Mouse (Mus musculus): ENCODE results near the gene Nacad. TPM values are rescaled to one million over a fixed set of nuclear protein-coding genes. Genes with fewer than 3 reads are reported as not detected.

Gene Nacad
- polyA plus RNA-seq, 1 experiment = 0.96 TPM

GRCm38 (mm10) chr11:6639072-6639471 lies 33.2 kb upstream of the Nacad start:
- peaks cover 13% of the 10 kb centered on the region for H3K27me3 ChIP-seq (ENCODE audit: control insufficient read depth, insufficient read depth, insufficient read length)
- H3ac ChIP-seq (ENCODE audit: control insufficient read depth, insufficient read length, low read depth) = no peak overlapping the region
- no peaks in the 10 kb centered on the region for H3K79me3 ChIP-seq (ENCODE audit: low read depth)
- no peak for TF ChIP-seq FOSL1 (IDR thresholded peaks at IDR 0.05; ENCODE audit: insufficient read depth, low read length, poor library complexity, severe bottlenecking)
- TF ChIP-seq USF1 (IDR thresholded peaks at IDR 0.05; ENCODE audit: low read depth) = no peak
- TF ChIP-seq CTCF (IDR thresholded peaks at IDR 0.05; ENCODE audit: control insufficient read depth, insufficient read depth, insufficient read length) = no peak
- TF ChIP-seq MAX (IDR thresholded peaks at IDR 0.05) = no peak
- no peak for TF ChIP-seq MYOD1 (IDR thresholded peaks at IDR 0.05; ENCODE audit: control insufficient read depth, insufficient read length, low read depth)
- no peak for TF ChIP-seq CEBPB (IDR thresholded peaks at IDR 0.05; ENCODE audit: low read depth)
- no peak for TF ChIP-seq MYOG (IDR thresholded peaks at IDR 0.05; ENCODE audit: control insufficient read depth, extremely low read depth, insufficient read length)
- H3K79me2 ChIP-seq (ENCODE audit: control insufficient read depth, insufficient read depth) = no peaks in the 10 kb centered on the region
- H3K36me3 ChIP-seq (ENCODE audit: control insufficient read depth, insufficient read depth) = no peaks in the 10 kb centered on the region
- H3K4me3 ChIP-seq (ENCODE audit: insufficient read depth, poor library complexity, severe bottlenecking) = no peak overlapping the region

GRCm38 (mm10) chr11:6638537-6638936 lies 32.7 kb upstream of the Nacad start, which contains the start of gene Wap:
Gene Wap (minus strand): TSS chr11:6638637.
- TF ChIP-seq MAX (IDR thresholded peaks at IDR 0.05) (no peak), CTCF (IDR thresholded peaks at IDR 0.05; ENCODE audit: control insufficient read depth, insufficient read depth, insufficient read length) (no peak), MYOD1 (IDR thresholded peaks at IDR 0.05; ENCODE audit: control insufficient read depth, insufficient read length, low read depth) (no peak), MYOG (IDR thresholded peaks at IDR 0.05; ENCODE audit: control insufficient read depth, extremely low read depth, insufficient read length) (no peak), CEBPB (IDR thresholded peaks at IDR 0.05; ENCODE audit: low read depth) (no peak), FOSL1 (IDR thresholded peaks at IDR 0.05; ENCODE audit: insufficient read depth, low read length, poor library complexity, severe bottlenecking) (no peak), USF1 (IDR thresholded peaks at IDR 0.05; ENCODE audit: low read depth) (no peak)
- Histone ChIP-seq H3K79me3 (ENCODE audit: low read depth) (no peaks in the 10 kb centered on the region), H3K27me3 (ENCODE audit: control insufficient read depth, insufficient read depth, insufficient read length) (peaks cover 9% of the 10 kb centered on the region), H3K79me2 (ENCODE audit: control insufficient read depth, insufficient read depth) (no peaks in the 10 kb centered on the region), H3K36me3 (ENCODE audit: control insufficient read depth, insufficient read depth) (no peaks in the 10 kb centered on the region), H3ac (ENCODE audit: control insufficient read depth, insufficient read length, low read depth) (no peak within 1 kb of the TSS), H3K4me3 (ENCODE audit: insufficient read depth, poor library complexity, severe bottlenecking) (no peak within 1 kb of the TSS)

- no peak overlapping the region for H3K4me3 ChIP-seq (ENCODE audit: insufficient read depth, poor library complexity, severe bottlenecking)
- peaks cover 3% of the 10 kb centered on the region for H3K27me3 ChIP-seq (ENCODE audit: control insufficient read depth, insufficient read depth, insufficient read length)
- no peaks in the 10 kb centered on the region for H3K36me3 ChIP-seq (ENCODE audit: control insufficient read depth, insufficient read depth)
- no peak overlapping the region for H3ac ChIP-seq (ENCODE audit: control insufficient read depth, insufficient read length, low read depth)
- no peak for TF ChIP-seq CTCF (IDR thresholded peaks at IDR 0.05; ENCODE audit: control insufficient read depth, insufficient read depth, insufficient read length)
- no peak for TF ChIP-seq USF1 (IDR thresholded peaks at IDR 0.05; ENCODE audit: low read depth)
- TF ChIP-seq MAX (IDR thresholded peaks at IDR 0.05) = no peak
- TF ChIP-seq CEBPB (IDR thresholded peaks at IDR 0.05; ENCODE audit: low read depth) = no peak
- TF ChIP-seq MYOD1 (IDR thresholded peaks at IDR 0.05; ENCODE audit: control insufficient read depth, insufficient read length, low read depth) = no peak
- no peak for TF ChIP-seq MYOG (IDR thresholded peaks at IDR 0.05; ENCODE audit: control insufficient read depth, extremely low read depth, insufficient read length)
- TF ChIP-seq FOSL1 (IDR thresholded peaks at IDR 0.05; ENCODE audit: insufficient read depth, low read length, poor library complexity, severe bottlenecking) = no peak
- no peaks in the 10 kb centered on the region for H3K79me3 ChIP-seq (ENCODE audit: low read depth)
- no peaks in the 10 kb centered on the region for H3K79me2 ChIP-seq (ENCODE audit: control insufficient read depth, insufficient read depth)
These were observed 30.3 kb upstream of the Nacad start for GRCm38 (mm10) chr11:6636150-6636549.

- Histone ChIP-seq H3K4me3 (ENCODE audit: insufficient read depth, poor library complexity, severe bottlenecking) (no peak overlapping the region), H3K79me3 (ENCODE audit: low read depth) (peaks cover 8% of the 10 kb centered on the region), H3K27me3 (ENCODE audit: control insufficient read depth, insufficient read depth, insufficient read length) (peaks cover 3% of the 10 kb centered on the region), H3ac (ENCODE audit: control insufficient read depth, insufficient read length, low read depth) (no peak overlapping the region), H3K36me3 (ENCODE audit: control insufficient read depth, insufficient read depth) (peaks cover 5% of the 10 kb centered on the region), H3K79me2 (ENCODE audit: control insufficient read depth, insufficient read depth) (peaks cover 25% of the 10 kb centered on the region)
- TF ChIP-seq MAX (IDR thresholded peaks at IDR 0.05) (no peak), MYOD1 (IDR thresholded peaks at IDR 0.05; ENCODE audit: control insufficient read depth, insufficient read length, low read depth) (no peak), FOSL1 (IDR thresholded peaks at IDR 0.05; ENCODE audit: insufficient read depth, low read length, poor library complexity, severe bottlenecking) (no peak), MYOG (IDR thresholded peaks at IDR 0.05; ENCODE audit: control insufficient read depth, extremely low read depth, insufficient read length) (no peak), CTCF (IDR thresholded peaks at IDR 0.05; ENCODE audit: control insufficient read depth, insufficient read depth, insufficient read length) (no peak), CEBPB (IDR thresholded peaks at IDR 0.05; ENCODE audit: low read depth) (no peak), USF1 (IDR thresholded peaks at IDR 0.05; ENCODE audit: low read depth) (no peak)
These were observed 23.8 kb upstream of the Nacad start for GRCm38 (mm10) chr11:6629655-6630054.

GRCm38 (mm10) chr11:6628568-6628967 lies 22.7 kb upstream of the Nacad start:
- Histone ChIP-seq H3K4me3 (ENCODE audit: insufficient read depth, poor library complexity, severe bottlenecking) (no peak overlapping the region), H3K79me3 (ENCODE audit: low read depth) (peaks cover 19% of the 10 kb centered on the region), H3K27me3 (ENCODE audit: control insufficient read depth, insufficient read depth, insufficient read length) (peaks cover 3% of the 10 kb centered on the region), H3K36me3 (ENCODE audit: control insufficient read depth, insufficient read depth) (peaks cover 16% of the 10 kb centered on the region), H3K79me2 (ENCODE audit: control insufficient read depth, insufficient read depth) (peaks cover 36% of the 10 kb centered on the region), H3ac (ENCODE audit: control insufficient read depth, insufficient read length, low read depth) (no peak overlapping the region)
- TF ChIP-seq MYOD1 (IDR thresholded peaks at IDR 0.05; ENCODE audit: control insufficient read depth, insufficient read length, low read depth) = no peak
- no peak for TF ChIP-seq CEBPB (IDR thresholded peaks at IDR 0.05; ENCODE audit: low read depth)
- peak; percentile 64 for TF ChIP-seq MAX (IDR thresholded peaks at IDR 0.05)
- peak; percentile 67 for TF ChIP-seq CTCF (IDR thresholded peaks at IDR 0.05; ENCODE audit: control insufficient read depth, insufficient read depth, insufficient read length)
- no peak for TF ChIP-seq FOSL1 (IDR thresholded peaks at IDR 0.05; ENCODE audit: insufficient read depth, low read length, poor library complexity, severe bottlenecking)

GRCm38 (mm10) chr11:6627731-6628130 lies 21.9 kb upstream of the Nacad start:
- no peak overlapping the region for H3K4me3 ChIP-seq (ENCODE audit: insufficient read depth, poor library complexity, severe bottlenecking)
- H3ac ChIP-seq (ENCODE audit: control insufficient read depth, insufficient read length, low read depth) = no peak overlapping the region

More at GRCm38 (mm10) chr11:6627731-6628130, 21.9 kb upstream of the Nacad start:
- TF ChIP-seq CEBPB (IDR thresholded peaks at IDR 0.05; ENCODE audit: low read depth) (no peak), MYOD1 (IDR thresholded peaks at IDR 0.05; ENCODE audit: control insufficient read depth, insufficient read length, low read depth) (no peak), USF1 (IDR thresholded peaks at IDR 0.05; ENCODE audit: low read depth) (no peak), CTCF (IDR thresholded peaks at IDR 0.05; ENCODE audit: control insufficient read depth, insufficient read depth, insufficient read length) (no peak), MAX (IDR thresholded peaks at IDR 0.05) (no peak), MYOG (IDR thresholded peaks at IDR 0.05; ENCODE audit: control insufficient read depth, extremely low read depth, insufficient read length) (no peak), FOSL1 (IDR thresholded peaks at IDR 0.05; ENCODE audit: insufficient read depth, low read length, poor library complexity, severe bottlenecking) (no peak)
- H3K79me2 ChIP-seq (ENCODE audit: control insufficient read depth, insufficient read depth) = peaks cover 45% of the 10 kb centered on the region
- no peaks in the 10 kb centered on the region for H3K27me3 ChIP-seq (ENCODE audit: control insufficient read depth, insufficient read depth, insufficient read length)
- H3K36me3 ChIP-seq (ENCODE audit: control insufficient read depth, insufficient read depth) = peaks cover 24% of the 10 kb centered on the region
- H3K79me3 ChIP-seq (ENCODE audit: low read depth) = peaks cover 26% of the 10 kb centered on the region
